Mouse (Mus musculus) cerebellum, adult 2 months (tissue): ENCODE data around the gene Cdc16.

Source experiments
- CTCF ChIP-seq: fragments of 200-500 bp; IDR thresholded peaks from 2 replicates; pipeline ENCODE4 v1.5.1; 2011; ENCODE audit warnings: low read depth, mild to moderate bottlenecking, control low read depth, low read length, moderate library complexity, borderline replicate concordance; ENCODE audit not compliant: insufficient read depth
- POLR2A ChIP-seq: fragments of 200-500 bp; IDR thresholded peaks from 2 replicates; pipeline ENCODE4 v1.6.1; 2011; ENCODE audit warnings: low read length, control low read depth, borderline replicate concordance; ENCODE audit not compliant: insufficient read depth

DNA sequence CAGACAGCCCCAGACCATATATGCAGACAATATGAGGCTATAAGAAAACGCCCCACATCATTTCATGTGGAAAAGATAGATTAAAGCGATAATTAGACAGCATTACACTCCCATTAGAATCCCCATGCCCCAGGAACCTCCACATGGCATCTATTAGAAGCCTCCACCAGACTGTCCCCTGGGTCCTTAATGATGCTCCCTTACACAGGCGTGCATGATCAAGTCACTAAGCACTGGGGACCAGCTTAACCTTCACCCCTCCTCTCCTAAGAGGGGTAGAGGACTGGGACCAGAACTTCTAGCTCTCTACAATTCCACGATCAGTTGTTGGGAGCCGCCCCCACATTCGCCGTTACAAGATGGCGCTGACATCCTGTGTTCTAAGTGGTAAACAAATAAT lies 38.5 kb upstream of the Cdc16 start:
- TF ChIP-seq CTCF, result no peak
- TF ChIP-seq POLR2A, result no peak
